Mouse (Mus musculus) kidney, postnatal 10 days (tissue): ENCODE data around the gene Cfap58.

Experiments used
- DNase-seq: peaks from one replicate; pipeline ENCODE4 v3.0.0; 2021; ENCODE audit warnings: mixed read lengths

Gene Cfap58

DNA sequence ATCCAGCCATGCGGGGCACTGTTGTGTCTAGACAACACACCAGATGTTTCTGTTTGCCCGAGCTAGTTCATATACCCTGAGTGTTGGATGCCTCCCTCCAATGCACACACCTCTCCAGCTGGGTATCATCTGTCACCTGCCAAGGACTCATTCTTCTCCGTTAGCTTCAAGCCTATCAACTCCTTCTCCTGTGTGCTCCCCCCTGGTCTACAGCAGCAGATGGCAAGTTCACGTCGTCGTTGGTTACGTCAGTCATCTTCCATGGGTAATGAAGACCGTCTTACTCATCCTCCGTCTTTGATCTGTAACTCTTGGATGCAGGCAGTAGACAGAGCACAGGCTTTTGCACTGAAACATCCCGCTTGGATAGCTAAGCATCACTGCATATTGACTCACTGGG lies 42.8 kb downstream of the Cfap58 start:
- DNase-seq = no peak

DNA sequence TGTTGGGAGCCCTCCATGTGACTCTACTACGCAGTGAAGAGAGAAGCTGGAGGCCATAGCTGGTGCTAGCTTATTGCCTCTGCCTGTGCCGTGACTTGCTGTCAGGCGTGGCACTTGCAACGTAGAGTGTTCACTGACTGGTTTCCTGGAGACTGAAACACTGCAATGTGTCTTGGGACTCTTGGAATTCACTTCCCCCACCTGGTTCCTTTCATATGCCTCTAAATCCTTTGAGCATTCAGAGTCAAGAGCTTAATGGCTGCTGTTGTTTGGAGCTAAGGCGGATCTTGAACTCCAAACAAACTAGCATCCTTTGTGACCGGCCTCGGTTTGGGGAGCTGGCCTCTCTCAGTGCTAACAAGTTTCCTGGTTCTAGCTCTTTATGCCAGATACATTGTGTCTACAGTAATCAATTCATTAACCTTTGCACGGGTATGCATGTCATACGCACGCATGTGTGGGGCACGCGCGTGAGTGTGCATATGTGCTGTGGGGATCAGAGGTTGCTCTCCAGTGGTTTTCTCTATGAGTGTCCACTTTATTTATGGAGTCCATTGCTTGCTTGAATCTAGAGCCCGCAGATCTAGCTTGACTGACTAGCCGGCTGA lies 48.2 kb downstream of the Cfap58 start:
- DNase-seq = no peak

DNA sequence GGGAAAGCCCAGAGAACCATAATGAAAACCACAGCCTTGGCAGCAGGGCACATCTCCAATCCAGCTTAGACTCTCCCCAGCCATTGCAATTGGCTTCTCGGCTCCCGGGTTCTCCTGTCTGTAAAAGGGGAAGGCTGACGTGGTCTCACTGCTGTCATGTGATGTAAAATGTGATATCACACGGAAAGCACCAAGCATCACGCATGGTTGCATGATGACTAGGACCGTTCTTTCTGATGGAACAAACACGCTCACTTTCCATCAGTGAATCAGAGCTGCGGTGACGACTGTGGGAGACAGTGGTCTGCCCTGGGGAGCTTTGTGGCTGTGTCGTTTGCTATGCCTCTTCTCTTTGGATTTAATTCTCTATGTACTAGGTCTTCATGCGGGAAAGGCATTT lies 50.5 kb downstream of the Cfap58 start:
- no peak for DNase-seq

DNA sequence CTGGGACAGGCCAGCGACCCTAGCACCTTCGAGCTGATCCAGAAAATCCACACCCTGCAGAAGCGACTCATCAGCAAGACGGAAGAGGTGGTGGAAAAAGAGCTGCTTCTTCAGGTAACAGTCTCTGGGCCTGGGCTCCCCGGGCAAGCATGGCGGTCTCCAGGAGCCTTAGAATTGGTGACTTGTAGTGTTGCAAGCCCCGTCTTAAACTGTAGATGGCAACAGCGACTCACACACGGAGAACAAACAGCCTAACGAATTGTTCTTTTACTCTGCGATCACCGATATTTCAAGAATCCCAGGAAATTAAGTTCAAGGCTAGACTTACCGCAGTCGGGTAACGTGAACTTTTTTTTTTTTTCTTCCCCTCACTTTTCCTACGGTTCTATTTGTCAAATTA lies 51.0 kb downstream of the Cfap58 start:
- peak; percentile 45 for DNase-seq

DNA sequence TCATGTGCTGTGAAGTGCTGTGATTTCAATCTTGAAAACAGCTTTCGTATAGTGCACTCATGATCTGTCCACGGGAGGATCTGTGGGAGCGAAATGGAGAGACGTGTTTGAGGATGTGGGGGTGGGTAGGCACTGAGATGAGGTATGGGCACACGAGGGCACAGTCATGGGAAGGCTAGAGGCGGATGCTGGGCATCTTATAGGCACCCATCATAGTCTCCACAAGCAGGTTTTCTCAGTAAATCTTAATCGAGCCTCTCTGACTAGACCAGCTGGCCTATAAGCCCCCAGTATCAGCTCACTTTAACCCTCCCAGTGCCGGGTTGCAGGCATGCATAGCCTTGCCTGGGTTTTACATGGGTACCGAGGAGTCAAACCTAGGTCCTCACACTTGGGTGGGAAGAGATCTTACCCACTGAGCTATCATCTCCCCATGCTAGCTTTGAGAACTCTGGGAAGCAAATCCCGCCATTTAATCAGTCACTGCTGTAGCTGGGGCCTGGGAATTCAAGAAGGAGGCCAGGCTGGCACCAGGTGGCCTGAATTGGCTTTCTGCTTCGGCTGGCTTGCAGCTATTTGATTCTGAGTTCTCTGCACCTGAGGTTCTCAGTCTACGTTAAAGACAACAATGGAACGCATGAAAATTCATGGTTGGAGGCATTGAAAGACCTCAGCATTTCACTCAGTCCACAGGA lies 51.6 kb downstream of the Cfap58 start:
- no peak for DNase-seq

DNA sequence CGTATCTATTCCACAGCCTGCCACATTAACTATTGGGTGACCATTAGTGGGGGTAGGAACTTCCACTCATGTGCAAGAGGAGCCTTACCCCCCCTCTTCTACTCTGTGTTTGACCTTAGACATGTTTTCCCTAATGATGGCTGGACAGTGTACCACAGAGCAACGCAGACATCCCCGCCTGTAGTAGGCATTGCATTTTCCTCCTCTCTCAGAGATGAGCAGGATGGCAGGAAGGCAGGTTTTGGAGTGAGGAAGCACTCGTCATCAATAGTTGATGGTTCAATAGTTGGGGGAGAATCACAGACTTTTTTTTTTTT lies 52.1 kb downstream of the Cfap58 start:
- DNase-seq = no peak

DNA sequence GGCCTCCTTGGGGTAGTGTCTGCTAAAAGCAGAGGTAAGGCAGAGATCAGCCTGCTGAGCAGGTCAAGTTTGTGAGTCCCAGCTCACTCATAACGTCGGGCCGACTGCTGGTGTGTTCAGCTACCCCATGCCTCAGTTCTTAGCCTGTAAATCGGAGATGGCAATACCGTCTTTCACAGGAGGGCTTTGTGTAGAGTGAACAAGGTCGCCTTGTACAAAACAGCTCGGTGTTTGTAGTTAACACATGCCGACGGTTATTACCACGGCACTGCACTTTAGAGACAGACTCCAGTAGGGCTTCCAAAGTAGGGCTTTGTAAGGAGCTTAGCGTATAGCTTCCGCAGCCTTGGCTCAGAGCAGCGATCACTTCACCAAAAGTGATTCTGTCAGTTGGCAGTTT lies 63.8 kb downstream of the Cfap58 start:
- DNase-seq = no peak

DNA sequence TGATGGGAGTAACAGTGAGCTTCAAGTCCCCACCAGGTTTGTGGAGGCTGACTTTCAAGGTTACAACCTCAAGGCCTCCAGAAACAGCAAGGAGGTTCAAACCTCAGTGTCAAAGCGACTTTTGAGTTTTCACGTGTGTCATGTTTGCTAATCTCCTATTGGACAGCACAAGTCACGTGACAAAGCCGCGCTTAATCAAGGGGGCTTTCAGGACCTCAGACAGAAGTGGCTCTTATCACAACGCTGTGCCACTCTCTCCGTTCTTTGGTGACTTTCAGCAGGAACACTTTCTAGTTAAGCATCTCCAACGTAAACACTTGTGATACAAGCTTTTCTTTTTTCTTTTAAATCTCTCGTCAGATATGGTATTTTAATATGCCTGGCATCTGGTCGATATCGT lies 64.3 kb downstream of the Cfap58 start:
- DNase-seq = no peak

DNA sequence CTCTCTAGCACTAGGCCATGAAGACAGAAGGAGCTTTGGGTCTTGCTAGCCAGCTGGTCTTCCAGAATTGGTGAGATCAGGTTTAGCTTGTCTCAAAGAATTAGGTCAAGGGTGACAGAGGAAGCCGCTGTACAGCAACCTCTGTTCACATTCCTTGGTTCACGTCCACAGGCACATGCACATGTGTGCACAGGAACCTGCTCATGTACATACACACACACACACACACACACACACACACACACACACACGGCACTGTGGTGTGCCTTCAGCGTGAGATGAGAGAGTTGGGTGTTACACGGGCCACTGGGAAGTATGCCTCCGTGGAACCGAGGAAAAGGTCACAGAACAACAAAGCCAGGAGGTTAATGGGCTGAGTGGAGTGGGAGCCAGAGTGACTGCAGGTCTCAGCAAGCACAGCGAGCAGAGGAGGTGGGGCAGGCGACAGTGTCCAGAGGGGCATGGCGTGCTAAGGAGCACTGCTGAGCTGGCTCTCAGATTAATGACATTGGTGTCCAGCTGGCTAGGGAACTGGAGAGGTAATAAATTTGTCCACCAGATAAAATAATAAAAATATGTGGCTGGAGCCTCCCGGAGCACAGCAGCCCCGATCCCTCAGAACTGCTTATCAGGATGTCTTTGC lies 71.4 kb downstream of the Cfap58 start:
- no peak for DNase-seq

DNA sequence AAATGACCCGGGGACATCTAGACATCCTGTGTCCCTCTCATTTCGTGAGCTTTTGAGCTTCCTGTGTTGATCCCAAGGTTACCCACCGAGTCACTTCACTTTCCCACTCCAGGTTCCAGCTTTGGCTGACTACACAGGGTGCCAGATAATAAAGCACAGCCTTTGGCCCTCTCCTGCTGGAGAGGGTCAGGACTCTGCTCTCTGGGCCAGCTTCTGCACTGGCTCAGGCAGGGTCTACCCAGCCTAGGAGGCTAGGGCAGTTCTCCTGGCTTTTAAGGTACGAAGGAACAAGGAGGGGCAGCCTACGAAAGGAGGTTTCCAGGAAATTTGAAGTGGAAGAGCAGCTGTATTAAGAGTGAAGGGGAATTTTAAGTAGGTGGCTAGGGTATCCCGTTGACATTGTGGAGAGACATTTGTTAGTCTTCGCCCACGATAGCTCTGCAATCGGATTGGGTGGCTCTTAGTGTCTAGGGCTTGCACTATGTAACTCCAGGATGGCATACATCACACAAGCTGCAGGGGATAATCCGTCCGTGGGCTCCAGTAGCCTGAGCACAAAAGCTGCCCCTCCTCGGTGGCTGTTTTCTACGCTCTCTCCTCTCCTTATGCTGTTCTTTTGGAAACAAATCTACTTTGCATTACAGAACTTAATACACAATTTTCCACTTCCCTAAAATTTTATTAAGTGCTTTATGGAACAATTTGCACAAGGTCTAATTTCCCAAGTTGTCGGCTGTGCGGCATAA lies 72.3 kb downstream of the Cfap58 start:
- no peak for DNase-seq

DNA sequence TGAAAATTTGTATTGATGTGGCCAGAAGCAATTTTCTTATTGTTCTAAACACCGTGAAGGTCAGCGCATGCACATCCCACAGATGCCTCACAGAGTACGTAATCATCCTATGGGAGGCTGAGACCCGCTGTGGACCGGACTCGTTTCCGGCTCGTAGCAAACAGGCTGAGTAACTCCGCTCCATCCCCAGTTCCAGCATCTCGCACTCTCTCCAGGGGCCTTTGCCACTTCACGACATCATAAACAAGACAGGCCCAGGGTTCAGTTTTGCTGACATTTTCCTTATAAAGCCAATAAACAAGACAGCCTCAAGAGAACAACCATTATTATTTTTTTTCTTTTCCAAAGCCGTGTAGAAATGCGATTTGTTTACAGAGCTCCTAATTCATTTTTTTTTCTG lies 82.6 kb downstream of the Cfap58 start:
- DNase-seq = no peak

DNA sequence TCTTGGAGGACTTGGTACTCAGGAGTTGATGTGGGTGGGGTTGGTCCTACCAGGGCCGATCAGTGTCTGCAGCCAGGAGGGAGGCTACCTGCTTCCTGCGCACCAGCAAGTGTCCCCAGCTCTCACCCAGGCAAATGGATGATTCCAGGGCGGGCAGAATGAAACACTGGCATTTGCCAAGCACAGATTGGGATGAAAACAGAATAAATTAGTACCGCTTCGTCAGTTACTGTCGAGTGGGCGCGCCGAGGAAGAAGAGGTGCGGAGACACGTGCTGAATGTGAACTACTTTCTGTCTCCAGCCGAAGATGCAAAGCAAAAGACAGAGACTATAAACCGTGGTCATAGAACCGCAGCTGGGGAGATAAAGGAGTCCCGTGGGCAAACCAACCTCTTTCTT lies 84.0 kb downstream of the Cfap58 start:
- DNase-seq = no peak

DNA sequence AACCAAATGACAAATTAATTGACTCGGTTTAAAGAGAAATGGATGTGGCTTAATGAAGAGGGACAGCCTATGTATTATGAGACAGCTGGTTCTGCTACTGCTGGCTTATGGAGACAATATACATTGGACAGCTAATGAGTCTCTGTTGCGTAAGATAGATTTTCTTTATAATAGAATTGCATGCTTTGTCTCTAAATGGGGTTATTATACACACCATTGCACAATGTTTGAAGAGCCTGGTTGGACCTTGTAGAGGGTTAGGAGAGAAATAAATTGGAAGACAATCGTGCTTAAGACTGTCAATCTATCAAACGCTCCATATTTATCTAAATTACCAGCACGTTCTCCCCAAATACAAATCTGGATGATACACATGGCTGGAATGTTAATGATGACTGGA lies 85.3 kb downstream of the Cfap58 start:
- no peak for DNase-seq

DNA sequence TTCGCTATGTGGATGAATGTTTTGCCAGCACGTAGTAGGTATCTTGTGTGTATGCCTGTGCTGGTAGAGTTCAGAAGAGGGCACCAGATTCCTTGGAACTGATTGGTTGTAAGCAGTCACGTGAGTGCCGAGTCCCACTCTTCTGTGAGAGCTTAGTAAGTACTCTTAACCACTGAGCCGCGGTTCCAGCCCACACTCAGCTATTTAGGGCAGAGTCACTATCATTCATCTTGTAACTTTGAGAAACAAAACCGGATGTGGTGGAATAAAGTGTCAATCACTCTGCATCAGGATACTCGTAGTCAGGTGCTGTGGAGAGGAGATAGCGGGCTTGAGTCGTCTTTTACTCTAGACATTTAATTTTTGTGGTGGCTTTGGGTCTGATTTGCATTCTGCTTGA lies 86.3 kb downstream of the Cfap58 start:
- DNase-seq = no peak

DNA sequence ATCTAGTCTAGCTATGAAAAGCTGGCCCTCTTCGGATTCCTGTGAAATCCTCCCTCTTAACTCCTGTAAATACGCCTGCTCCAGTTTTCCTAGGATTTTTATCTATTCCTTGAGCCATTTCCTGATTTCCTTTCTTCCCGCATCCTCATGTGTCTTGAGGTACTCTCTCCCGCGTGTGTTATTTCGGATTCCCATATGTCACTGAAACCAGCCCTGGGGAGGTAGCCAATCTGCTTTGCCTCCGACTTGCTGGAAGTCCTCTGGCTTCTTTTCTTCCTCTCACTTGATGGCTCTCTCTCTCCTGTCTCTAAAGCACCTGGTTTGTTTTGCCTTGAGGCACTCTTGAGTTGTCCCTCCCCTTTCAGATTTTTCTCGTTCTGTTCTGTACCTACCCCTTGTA lies 87.9 kb downstream of the Cfap58 start:
- DNase-seq = no peak

DNA sequence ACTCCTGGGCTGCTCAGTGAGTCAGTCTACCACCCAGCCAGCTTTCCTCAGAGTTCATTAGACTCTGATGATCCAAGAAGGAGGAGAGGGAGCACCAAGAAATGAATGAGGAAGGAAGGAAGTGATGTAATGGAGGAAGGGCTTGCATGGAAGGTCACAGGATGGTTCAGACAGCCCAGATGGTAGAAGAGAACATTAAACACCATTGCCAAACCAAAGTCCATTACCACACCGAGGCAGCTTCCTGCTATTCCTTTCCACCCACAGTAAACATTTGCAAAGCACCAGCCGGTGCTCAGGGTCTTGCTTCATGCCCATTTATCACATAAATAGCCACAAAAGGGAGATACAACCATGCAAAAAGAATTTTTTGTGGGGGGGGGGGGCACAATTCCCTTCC lies 89.4 kb downstream of the Cfap58 start:
- no peak for DNase-seq

DNA sequence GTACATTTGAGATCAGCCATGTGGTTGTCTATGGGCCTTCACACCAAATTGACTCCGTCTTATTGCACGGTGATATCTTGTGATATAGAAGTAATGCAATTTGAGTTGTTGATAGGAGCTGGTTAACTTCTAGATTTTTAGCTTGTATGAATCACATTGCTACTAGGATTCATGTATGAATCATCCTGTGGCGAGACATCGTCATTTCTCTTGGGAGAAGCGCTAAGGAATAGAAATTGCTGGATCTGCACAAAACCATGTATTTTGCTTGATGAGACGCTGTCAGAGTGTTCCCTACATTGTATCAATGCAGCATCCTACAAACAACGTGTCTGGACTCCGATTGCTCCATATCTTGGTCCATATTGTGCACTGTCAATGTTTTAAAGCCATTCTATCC lies 102.1 kb downstream of the Cfap58 start:
- no peak for DNase-seq

DNA sequence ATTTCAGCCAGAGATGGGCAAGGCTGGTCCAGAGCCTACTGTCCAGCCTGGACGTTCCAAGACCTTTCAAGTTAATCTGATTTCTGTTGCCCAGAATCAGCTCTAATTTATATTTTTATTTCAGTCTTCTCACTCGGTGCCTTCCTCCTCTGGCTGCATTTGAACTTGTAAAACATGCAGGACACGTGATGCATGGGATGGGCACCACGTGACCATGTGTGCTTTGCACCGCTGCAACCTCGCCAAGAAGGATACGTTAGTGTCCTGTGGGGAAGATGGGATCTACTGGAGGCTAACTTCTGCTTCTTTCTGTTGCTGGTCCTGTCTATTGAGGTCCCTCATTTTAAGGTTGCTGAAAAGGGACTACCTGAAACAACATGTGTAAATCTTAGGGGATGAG lies 109.8 kb downstream of the Cfap58 start:
- no peak for DNase-seq

DNA sequence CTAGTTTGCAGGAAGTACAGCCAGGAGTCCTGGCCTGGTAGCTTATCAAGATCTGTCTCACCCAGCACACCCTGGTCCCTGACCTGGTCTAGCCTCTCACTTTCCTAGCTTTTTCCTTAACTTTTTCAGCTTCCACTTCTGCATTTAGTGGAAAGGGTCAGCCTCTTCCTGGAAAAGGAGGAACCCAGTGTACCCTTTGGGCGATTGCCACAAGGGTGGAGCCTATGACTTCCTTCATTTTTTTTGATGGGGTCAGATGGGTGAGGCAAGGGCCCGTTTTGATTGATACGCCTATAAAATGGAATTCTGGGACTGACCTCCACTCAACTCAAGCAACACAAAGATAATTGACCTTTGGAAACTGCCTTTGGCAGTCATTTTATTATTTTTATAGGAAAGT lies 111.9 kb downstream of the Cfap58 start:
- DNase-seq = peak; percentile 37

DNA sequence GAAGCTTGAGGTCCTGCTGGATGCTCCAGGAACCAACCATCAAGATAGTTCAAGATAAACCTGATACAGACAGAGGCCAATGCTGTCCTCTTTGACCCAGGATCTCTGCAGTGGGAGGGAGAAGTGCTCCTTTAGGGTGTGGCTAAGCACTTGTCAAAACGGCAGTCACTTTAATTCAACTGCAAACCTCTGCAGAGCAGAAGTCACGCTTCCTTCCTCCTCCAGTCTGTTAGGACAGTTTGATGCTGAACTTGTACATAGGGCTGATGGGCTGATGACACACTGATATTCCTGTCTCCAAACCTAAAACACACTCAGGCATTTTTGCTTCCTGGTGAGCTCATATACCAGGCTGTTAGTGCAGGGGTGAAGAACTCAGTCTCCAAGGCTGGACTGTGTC lies 125.8 kb downstream of the Cfap58 start:
- DNase-seq = no peak

DNA sequence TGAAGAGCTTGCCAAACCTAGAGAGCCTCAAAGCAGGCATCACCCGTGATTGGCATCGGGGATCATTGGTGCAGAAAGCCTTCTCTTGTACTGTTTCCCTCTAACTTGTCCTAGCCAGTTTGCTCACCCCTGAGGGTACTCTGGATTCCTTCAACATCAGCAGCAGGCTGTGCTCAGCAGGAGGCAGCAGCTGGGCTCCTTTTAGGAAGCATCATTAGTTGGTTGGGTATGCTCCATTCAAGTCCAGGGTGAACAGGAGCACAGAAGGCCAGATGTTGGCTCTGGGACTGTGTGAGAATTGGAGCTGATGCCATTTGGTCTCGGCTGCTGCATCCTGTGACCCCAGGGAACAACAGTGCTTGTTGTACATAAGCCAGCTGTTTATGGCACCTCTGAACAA lies 142.2 kb downstream of the Cfap58 start:
- DNase-seq = peak; percentile 8

DNA sequence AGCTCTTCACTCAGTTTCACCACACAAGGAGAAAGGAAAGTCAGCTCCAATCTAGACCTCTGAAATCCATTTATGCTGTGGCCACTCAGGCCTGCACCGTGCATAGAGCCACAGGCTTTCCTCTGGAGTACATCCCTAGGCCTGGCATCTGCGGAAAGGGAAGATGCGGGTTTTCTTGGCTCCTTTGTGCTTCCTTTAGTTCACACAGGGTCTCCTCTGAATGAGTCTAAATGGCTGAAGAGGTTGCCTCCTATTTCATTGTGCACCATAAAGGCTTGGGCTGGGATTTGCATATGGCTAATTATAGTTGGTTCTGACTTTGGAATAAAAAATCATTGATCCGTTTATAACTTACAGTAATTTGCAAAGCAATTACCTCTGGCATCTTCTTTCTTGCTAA lies 144.0 kb downstream of the Cfap58 start:
- DNase-seq = no peak
